Comparison of ENCODE assay signal across 9 mouse cellular contexts in the genomic region with DNA sequence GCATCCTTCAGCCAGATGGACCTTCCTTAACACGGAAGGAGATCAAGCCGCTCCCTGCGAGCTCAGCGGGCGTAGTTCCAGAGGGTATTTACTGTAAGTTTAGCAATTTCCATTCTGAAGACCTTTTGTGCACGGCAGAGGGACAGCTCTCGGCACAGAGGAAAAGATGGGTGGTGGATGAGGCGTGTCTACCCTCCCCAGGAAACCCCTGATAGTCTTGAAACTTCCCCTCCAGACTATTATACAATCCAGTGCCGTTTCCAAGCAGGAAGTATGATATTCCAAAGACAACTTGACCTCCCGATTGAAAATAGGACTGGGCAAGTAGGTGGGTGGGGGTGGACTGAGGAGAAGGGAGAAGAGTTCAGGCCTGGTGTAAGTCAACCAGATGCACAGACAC.
DNase-seq lines count a peak whose midpoint lies in the region; ATAC-seq lines count a peak whose summit lies in the region.
"Had no signal": no experiment of that assay in that cellular context is flagged by ENCODE, and none has a peak within 500 bp of the region (broad histone marks: within the 10 kb centered on the region; RNA-seq: fewer than 3 reads in every experiment).

No protein-coding gene starts in this region.

- peak overlapping the region; percentile 80 for H3K27ac ChIP-seq in midbrain, embryonic 10.5 days (replicated peaks)
- no peak overlapping the region for H3K27ac ChIP-seq in midbrain, embryonic 15.5 days
- no peak overlapping the region for H3K27ac ChIP-seq in heart, embryonic 12.5 days (ENCODE audit: poor library complexity, severe bottlenecking)
- no peak overlapping the region for H3K27ac ChIP-seq in kidney, embryonic 16.5 days (ENCODE audit: low read length)
- H3K27ac ChIP-seq in midbrain, embryonic 16.5 days (ENCODE audit: low read length): no peak overlapping the region

- H3K27me3 ChIP-seq in midbrain, embryonic 10.5 days (ENCODE audit: low read depth, poor library complexity, severe bottlenecking): peaks cover 23% of the 10 kb centered on the region
- no peaks in the 10 kb centered on the region; the same call in 1 of the 2 replicates for H3K27me3 ChIP-seq in midbrain, embryonic 15.5 days (replicated peaks)
- no peaks in the 10 kb centered on the region for H3K27me3 ChIP-seq in heart, embryonic 12.5 days (replicated peaks)
- H3K27me3 ChIP-seq in kidney, embryonic 16.5 days (ENCODE audit: insufficient read depth, low read length): no peaks in the 10 kb centered on the region
- H3K27me3 ChIP-seq in midbrain, embryonic 16.5 days (ENCODE audit: control insufficient read depth, insufficient read depth, low read depth, low read length): no peaks in the 10 kb centered on the region

- WGBS in midbrain, embryonic 10.5 days: 66% methylated on average over 10 of the region's 10 CpGs
- 51% methylated on average over 10 of the region's 10 CpGs for WGBS in midbrain, embryonic 15.5 days
- WGBS in heart, embryonic 12.5 days: 57% methylated on average over 10 of the region's 10 CpGs
- WGBS in kidney, embryonic 16.5 days: 63% methylated on average over 10 of the region's 10 CpGs
- 51% methylated on average over 10 of the region's 10 CpGs for WGBS in midbrain, embryonic 16.5 days

- H3K9me3 ChIP-seq in midbrain, embryonic 10.5 days (replicated peaks): no peaks in the 10 kb centered on the region
- no peaks in the 10 kb centered on the region for H3K9me3 ChIP-seq in midbrain, embryonic 15.5 days
- no peaks in the 10 kb centered on the region for H3K9me3 ChIP-seq in heart, embryonic 12.5 days (replicated peaks)
- H3K9me3 ChIP-seq in kidney, embryonic 16.5 days (ENCODE audit: low read length): no peaks in the 10 kb centered on the region
- no peaks in the 10 kb centered on the region for H3K9me3 ChIP-seq in midbrain, embryonic 16.5 days (replicated peaks; ENCODE audit: control insufficient read depth, low read length, poor library complexity, severe bottlenecking)

- no peak overlapping the region for H3K9ac ChIP-seq in midbrain, embryonic 15.5 days
- H3K9ac ChIP-seq in heart, embryonic 12.5 days: no peak overlapping the region
- no peak overlapping the region for H3K9ac ChIP-seq in kidney, embryonic 16.5 days (replicated peaks; ENCODE audit: low read length)
- no peak overlapping the region for H3K9ac ChIP-seq in midbrain, embryonic 16.5 days (ENCODE audit: low read depth, low read length)

- peaks cover 64% of the 10 kb centered on the region for H3K4me1 ChIP-seq in midbrain, embryonic 10.5 days
- peaks cover 15% of the 10 kb centered on the region for H3K4me1 ChIP-seq in midbrain, embryonic 15.5 days
- H3K4me1 ChIP-seq in heart, embryonic 12.5 days (replicated peaks): peaks cover 21% of the 10 kb centered on the region
- H3K4me1 ChIP-seq in kidney, embryonic 16.5 days (ENCODE audit: insufficient read depth, low read length): peaks cover 5% of the 10 kb centered on the region
- peaks cover 8% of the 10 kb centered on the region; the same call in 1 of the 2 replicates for H3K4me1 ChIP-seq in midbrain, embryonic 16.5 days (ENCODE audit: control insufficient read depth, insufficient read depth, low read length)
- H3K4me1 ChIP-seq: megakaryocyte, embryonic 14.5 days had no signal

- ATAC-seq in midbrain, embryonic 15.5 days (replicated peaks): no peak
- ATAC-seq in heart, embryonic 12.5 days (ENCODE audit: insufficient number of reproducible peaks, low FRiP score): peak; percentile 83
- peak; percentile 78 for ATAC-seq in kidney, embryonic 16.5 days (ENCODE audit: low FRiP score, low TSS enrichment)
- no peak for ATAC-seq in midbrain, embryonic 16.5 days

- no peak overlapping the region for H3K4me2 ChIP-seq in midbrain, embryonic 15.5 days
- H3K4me2 ChIP-seq in heart, embryonic 12.5 days: no peak overlapping the region
- no peak overlapping the region for H3K4me2 ChIP-seq in kidney, embryonic 16.5 days (replicated peaks; ENCODE audit: low read depth, low read length)
- H3K4me2 ChIP-seq in midbrain, embryonic 16.5 days (ENCODE audit: low read length): no peak overlapping the region

- H3K4me3 ChIP-seq in midbrain, embryonic 10.5 days: no peak overlapping the region
- H3K4me3 ChIP-seq in midbrain, embryonic 15.5 days: no peak overlapping the region
- H3K4me3 ChIP-seq in heart, embryonic 12.5 days: no peak overlapping the region
- no peak overlapping the region for H3K4me3 ChIP-seq in kidney, embryonic 16.5 days (ENCODE audit: low read length)
- H3K4me3 ChIP-seq in midbrain, embryonic 16.5 days (ENCODE audit: low read depth, low read length): no peak overlapping the region
- H3K4me3 ChIP-seq: megakaryocyte, embryonic 14.5 days had no signal

- DNase-seq in midbrain, embryonic 10.5 days (ENCODE audit: low spot score): no peak
- peak; percentile 51 to 77 for DNase-seq in lung, postnatal 4 days
- DNase-seq in frontal cortex, adult 2 months (ENCODE audit: extremely low spot score in 1 of 2, low spot score in 1 of 2): no peak
- no peak for DNase-seq in thymus, postnatal 14 days

- H3K36me3 ChIP-seq in midbrain, embryonic 10.5 days: no peaks in the 10 kb centered on the region
- H3K36me3 ChIP-seq in midbrain, embryonic 15.5 days (replicated peaks): no peaks in the 10 kb centered on the region
- no peaks in the 10 kb centered on the region for H3K36me3 ChIP-seq in heart, embryonic 12.5 days
- no peaks in the 10 kb centered on the region for H3K36me3 ChIP-seq in kidney, embryonic 16.5 days (ENCODE audit: insufficient read depth, low read length)
- no peaks in the 10 kb centered on the region for H3K36me3 ChIP-seq in midbrain, embryonic 16.5 days (ENCODE audit: control insufficient read depth, insufficient read depth, low read length)

Comparison
In these comparisons a context has a peak if more than half of its experiments do, and no peak if none do; other contexts are left out.
1. DNase-seq: peak in lung, postnatal 4 days (2 of 2); none in midbrain, embryonic 10.5 days (single experiment), frontal cortex, adult 2 months (0 of 2) and thymus, postnatal 14 days (single experiment).
2. ATAC-seq: peak in heart, embryonic 12.5 days (single experiment) and kidney, embryonic 16.5 days (single experiment); none in midbrain, embryonic 15.5 days (single experiment) and midbrain, embryonic 16.5 days (single experiment).